Mouse (Mus musculus) cerebellum, adult 8-10 months (tissue): ENCODE results near the gene 2210407C18Rik.

ENCODE experiments used
- DNase-seq: peaks from one replicate; pipeline ENCODE4 v3.0.0; 2022

2210407C18Rik gene

DNA sequence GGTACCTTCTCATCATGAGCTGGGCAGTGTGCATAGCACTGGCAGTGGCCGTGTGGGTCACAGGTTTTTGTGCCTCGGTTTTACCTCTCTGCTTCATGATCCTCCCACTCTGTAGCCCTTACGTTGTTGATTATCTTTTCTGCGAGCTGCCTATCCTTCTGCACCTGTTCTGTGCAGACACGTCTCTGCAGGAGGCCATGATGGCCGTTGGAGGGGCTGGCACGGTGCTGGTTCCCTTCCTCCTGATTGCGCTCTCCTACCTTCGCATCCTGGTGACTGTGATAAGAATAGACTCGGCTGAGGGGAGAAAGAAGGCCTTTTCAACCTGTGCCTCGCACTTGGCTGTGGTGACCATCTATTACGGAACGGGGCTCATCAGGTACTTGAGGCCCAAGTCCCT, 18.0 kb downstream of the 2210407C18Rik start:
- no peak for DNase-seq

DNA sequence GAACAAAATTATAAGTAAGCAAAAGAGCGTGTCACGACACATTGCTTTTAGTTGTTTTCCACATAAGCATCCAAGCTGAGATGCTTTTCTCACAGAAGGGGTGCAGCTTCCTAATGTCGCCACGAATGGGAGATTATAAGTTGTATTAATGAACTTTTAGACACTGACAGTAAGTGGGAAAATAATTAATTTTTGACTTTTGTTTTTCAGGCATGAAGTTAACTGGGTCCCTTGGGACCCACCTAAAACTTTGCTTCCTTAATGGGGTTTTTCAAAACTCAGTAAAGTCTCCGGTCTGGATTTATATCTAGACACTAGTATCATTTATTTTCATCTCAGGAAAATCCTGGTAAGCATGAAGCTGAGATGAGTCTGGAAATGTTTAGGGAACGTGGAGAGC, 21.1 kb downstream of the 2210407C18Rik start, which contains the start of gene Olfr324:
Olfr324 (plus strand) TSS at position 301 of the 400 bp plus-strand sequence.
- no peak for DNase-seq

- DNase-seq: no peak
Observed at GRCm38 (mm10) chr11:58588620-58589250, 27.1 kb downstream of the 2210407C18Rik start.

- DNase-seq: peak; percentile 6
Observed at GRCm38 (mm10) chr11:58587898-58588348, 28.0 kb downstream of the 2210407C18Rik start.

GRCm38 (mm10) chr11:58578636-58579035, 37.2 kb downstream of the 2210407C18Rik start:
- DNase-seq: no peak

DNA sequence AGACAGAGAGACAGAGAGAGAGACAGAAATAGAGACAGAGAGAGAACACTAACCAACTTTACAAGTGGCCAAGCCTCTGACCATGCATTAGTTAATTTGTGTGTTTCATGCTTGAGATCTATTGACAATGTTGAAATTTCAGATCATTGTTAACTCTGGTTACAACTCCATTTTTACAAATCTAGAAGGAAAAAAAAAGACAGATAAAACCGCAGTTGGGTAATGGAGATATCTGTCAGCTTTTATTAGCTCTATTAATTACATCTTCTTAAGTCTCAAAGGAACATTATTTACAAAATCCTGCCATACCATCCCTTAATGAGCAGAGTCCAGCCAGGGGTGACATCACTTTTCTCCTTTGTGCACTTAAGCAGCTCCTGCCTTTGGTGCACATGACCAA, 38.4 kb downstream of the 2210407C18Rik start, which contains the start of gene Olfr325:
Olfr325 (plus strand) TSS at position 301 of the 400 bp plus-strand sequence.
- DNase-seq: no peak

DNA sequence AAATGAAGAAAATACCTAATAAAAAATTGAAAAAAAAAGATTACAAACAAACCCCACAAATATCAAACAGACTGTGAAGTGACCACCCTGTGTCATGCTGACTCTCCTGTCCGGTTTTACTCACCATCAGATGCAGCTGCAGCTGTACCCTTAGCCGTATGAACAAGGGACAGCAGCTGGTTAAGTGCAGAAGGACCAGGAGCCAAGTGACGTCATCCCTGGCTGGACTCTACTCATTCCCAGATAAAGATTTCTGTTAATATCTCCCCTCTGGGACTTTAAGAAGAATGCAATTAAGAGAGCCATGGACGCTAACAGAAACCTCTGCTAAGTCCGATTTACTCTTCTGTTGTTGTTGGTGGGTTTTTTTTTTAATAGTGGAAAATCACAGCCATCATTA, 45.5 kb downstream of the 2210407C18Rik start, which contains the start of gene Olfr224:
Olfr224 (minus strand) TSS at position 149 of the 400 bp plus-strand sequence.
- no peak for DNase-seq
